In genomic region chr3:157567566-157568132, GRCm38 (mm10) we compare ENCODE assay signal across 8 mouse cellular contexts. TPM values are rescaled to one million over a fixed set of nuclear protein-coding genes. Genes with fewer than 3 reads are reported as not detected.
DNase-seq lines count a peak whose midpoint lies in the region; ATAC-seq lines count a peak whose summit lies in the region.

No protein-coding gene starts in this region.

- H3K9me3 ChIP-seq in heart, embryonic 13.5 days = no peaks in the 10 kb centered on the region
- H3K9me3 ChIP-seq in embryonic facial prominence, embryonic 14.5 days (ENCODE audit: control insufficient read depth, low read length) = no peaks in the 10 kb centered on the region
- no peaks in the 10 kb centered on the region for H3K9me3 ChIP-seq in midbrain, embryonic 12.5 days

- H3K4me3 ChIP-seq in heart, embryonic 13.5 days = peak overlapping the region; percentile 60
- H3K4me3 ChIP-seq in embryonic facial prominence, embryonic 14.5 days (ENCODE audit: low read depth, low read length) = peak overlapping the region; percentile 57
- H3K4me3 ChIP-seq in midbrain, embryonic 12.5 days = peak overlapping the region; percentile 46

- H3K4me1 ChIP-seq in heart, embryonic 13.5 days = peaks cover 12% of the 10 kb centered on the region
- no peaks in the 10 kb centered on the region for H3K4me1 ChIP-seq in embryonic facial prominence, embryonic 14.5 days (ENCODE audit: control insufficient read depth, insufficient read depth, low read length)
- H3K4me1 ChIP-seq in midbrain, embryonic 12.5 days = peaks cover 14% of the 10 kb centered on the region

- H3K36me3 ChIP-seq in heart, embryonic 13.5 days = no peaks in the 10 kb centered on the region
- no peaks in the 10 kb centered on the region for H3K36me3 ChIP-seq in embryonic facial prominence, embryonic 14.5 days (ENCODE audit: control insufficient read depth, insufficient read depth, low read length)
- no peaks in the 10 kb centered on the region for H3K36me3 ChIP-seq in midbrain, embryonic 12.5 days

- peak overlapping the region; percentile 95 for H3K4me2 ChIP-seq in heart, embryonic 13.5 days
- H3K4me2 ChIP-seq in embryonic facial prominence, embryonic 14.5 days (ENCODE audit: low read depth, low read length) = peak overlapping the region; percentile 94
- peak overlapping the region; percentile 64 for H3K4me2 ChIP-seq in midbrain, embryonic 12.5 days (replicated peaks)

- H3K27ac ChIP-seq in heart, embryonic 13.5 days (replicated peaks) = no peak overlapping the region
- H3K27ac ChIP-seq in embryonic facial prominence, embryonic 14.5 days (replicated peaks; ENCODE audit: low read depth, low read length) = no peak overlapping the region
- H3K27ac ChIP-seq in midbrain, embryonic 12.5 days (replicated peaks) = no peak overlapping the region

- DNase-seq in heart, adult 9 months (ENCODE audit: low spot score in 2 of 2) = no peak
- DNase-seq in ES-CJ7 (ENCODE audit: low read depth, low spot score) = peak; percentile 30
- no peak for DNase-seq in embryonic facial prominence, embryonic 14.5 days (ENCODE audit: low spot score)
- DNase-seq in kidney, adult 18-20 months = peak; percentile 12
- no peak for DNase-seq in cerebellum, adult 8-10 months
- no peak for DNase-seq in layer of hippocampus, adult 11-12 months (ENCODE audit: low spot score)

- H3K27me3 ChIP-seq in heart, embryonic 13.5 days (replicated peaks) = peaks cover 51% of the 10 kb centered on the region
- peaks cover 45% of the 10 kb centered on the region for H3K27me3 ChIP-seq in embryonic facial prominence, embryonic 14.5 days (replicated peaks; ENCODE audit: control insufficient read depth, insufficient read depth, low read length)
- peaks cover 47% of the 10 kb centered on the region for H3K27me3 ChIP-seq in midbrain, embryonic 12.5 days

- H3K9ac ChIP-seq in heart, embryonic 13.5 days = peak overlapping the region; percentile 65
- peak overlapping the region; percentile 61 for H3K9ac ChIP-seq in embryonic facial prominence, embryonic 14.5 days (ENCODE audit: low read depth, low read length)
- H3K9ac ChIP-seq in midbrain, embryonic 12.5 days (replicated peaks) = no peak overlapping the region

- no peak for ATAC-seq in heart, embryonic 13.5 days (ENCODE audit: extremely low read depth, insufficient number of reproducible peaks, low FRiP score, low TSS enrichment)
- no peak for ATAC-seq in embryonic facial prominence, embryonic 14.5 days (ENCODE audit: low read depth)
- ATAC-seq in midbrain, embryonic 12.5 days (ENCODE audit: low FRiP score, low read depth) = 0 out of 2 replicates have a peak, but pooled peaks have one; percentile 2

- 3% methylated on average over 34 of the region's 34 CpGs for WGBS in heart, embryonic 13.5 days
- 2% methylated on average over 32 of the region's 34 CpGs for WGBS in embryonic facial prominence, embryonic 14.5 days
- WGBS in midbrain, embryonic 12.5 days = 2% methylated on average over 34 of the region's 34 CpGs

RNA-seq across cellular contexts. Expression of gene Ptger3, which starts 1.0 kb away (rescaled TPM):
- 2.2 and 3.3 TPM in 2 replicates for polyA plus RNA-seq in heart, embryonic 13.5 days (2015; fragmentation: Nextera tagmentation; extraction: Ambion mirVana)
- polyA plus RNA-seq in embryonic facial prominence, embryonic 14.5 days (2014; fragmentation: Nextera tagmentation; extraction: Ambion mirVana) = 12.0 and 13.4 TPM in 2 replicates
- polyA plus RNA-seq in midbrain, embryonic 12.5 days (2016; fragmentation: Nextera tagmentation; extraction: Ambion mirVana) = 1.6 and 2.7 TPM in 2 replicates

RNA-seq across cellular contexts. Expression of gene Zranb2, which starts 33.7 kb away (rescaled TPM):
- 70.3 and 74.9 TPM in 2 replicates for polyA plus RNA-seq in heart, embryonic 13.5 days (2015; fragmentation: Nextera tagmentation; extraction: Ambion mirVana)
- polyA plus RNA-seq in embryonic facial prominence, embryonic 14.5 days (2014; fragmentation: Nextera tagmentation; extraction: Ambion mirVana) = 94.9 and 95.9 TPM in 2 replicates
- 129 and 135 TPM in 2 replicates for polyA plus RNA-seq in midbrain, embryonic 12.5 days (2016; fragmentation: Nextera tagmentation; extraction: Ambion mirVana)

Comparison
In these comparisons a context has a peak if more than half of its experiments do, and no peak if none do; other contexts are left out.
1. DNase-seq: peak in ES-CJ7 (single experiment) and kidney, adult 18-20 months (single experiment); none in heart, adult 9 months (0 of 2), embryonic facial prominence, embryonic 14.5 days (single experiment), cerebellum, adult 8-10 months (single experiment) and layer of hippocampus, adult 11-12 months (single experiment).
2. Peak in every context shown above with its lines, with median percentiles within 50 percentile points of each other: H3K4me2 ChIP-seq and H3K4me3 ChIP-seq.